ENCODE assay signal across 11 mouse cellular contexts in genomic region chr12:33497319-33497892, GRCm38 (mm10).
DNase-seq lines count a peak whose midpoint lies in the region; ATAC-seq and TF ChIP-seq lines count a peak whose summit lies in the region.
"Had no signal": no experiment of that assay in that cellular context is flagged by ENCODE, and none has a peak within 500 bp of the region (broad histone marks: within the 10 kb centered on the region; RNA-seq: fewer than 3 reads in every experiment).

No protein-coding gene starts in this region.

- intact Hi-C loops in heart, postnatal 10 days (cut with DNase I), result no loop called here
- intact Hi-C loops in heart, postnatal 36 days (cut with DNase I), result no loop called here
- intact Hi-C loops in gastrocnemius, postnatal 14 days (cut with DNase I; ENCODE audit: low total_unique reads), result no loop called here

- peak overlapping the region; percentile 24 for H3K4me2 ChIP-seq in stomach, postnatal 0 days (replicated peaks; ENCODE audit: low read depth)
- H3K4me2 ChIP-seq: neural tube, embryonic 12.5 days had no signal

- peak; percentile 62 for TF ChIP-seq CTCF in stomach, postnatal 0 days (IDR thresholded peaks at IDR 0.05; ENCODE audit: low read depth)

- peak; percentile 3 for DNase-seq in heart, postnatal 10 days
- no peak for DNase-seq in heart, postnatal 36 days
- DNase-seq in retina, postnatal 1 day, result peak; percentile 3
- no peak for DNase-seq in retina, embryonic 14.5 days (ENCODE audit: low spot score)
- DNase-seq in layer of hippocampus, adult 8-10 months (ENCODE audit: low spot score in 2 of 2), result peak; percentile 5 to 17
- no peak for DNase-seq in stomach, postnatal 0 days (ENCODE audit: low spot score)
- no peak for DNase-seq in urinary bladder, postnatal 36 days (ENCODE audit: low spot score in 2 of 2)
- no peak for DNase-seq in gastrocnemius, postnatal 14 days
- DNase-seq: lung, adult 2 months had no signal

- H3K4me3 ChIP-seq in stomach, postnatal 0 days (ENCODE audit: low read depth, low read length), result no peak overlapping the region
- H3K4me3 ChIP-seq: neural tube, embryonic 12.5 days had no signal

- no peak overlapping the region for H3K9ac ChIP-seq in stomach, postnatal 0 days (ENCODE audit: low read length)
- H3K9ac ChIP-seq: neural tube, embryonic 12.5 days had no signal

- 29% methylated on average over 11 of the region's 11 CpGs for WGBS in stomach, postnatal 0 days

- H3K9me3 ChIP-seq in stomach, postnatal 0 days (ENCODE audit: control insufficient read depth, low read length), result no peaks in the 10 kb centered on the region
- H3K9me3 ChIP-seq: G1E; neural tube, embryonic 12.5 days had no signal

- H3K4me1 ChIP-seq in stomach, postnatal 0 days (replicated peaks; ENCODE audit: control insufficient read depth, insufficient read depth), result no peaks in the 10 kb centered on the region
- H3K4me1 ChIP-seq: neural tube, embryonic 12.5 days had no signal

- H3K27me3 ChIP-seq in stomach, postnatal 0 days (ENCODE audit: control insufficient read depth, insufficient read depth, low read length), result no peaks in the 10 kb centered on the region
- H3K27me3 ChIP-seq: neural tube, embryonic 12.5 days had no signal

- no peak for TF ChIP-seq EP300 in stomach, postnatal 0 days (optimal IDR thresholded peaks at IDR 0.05)

- no peak overlapping the region for H3K27ac ChIP-seq in stomach, postnatal 0 days (replicated peaks)
- H3K27ac ChIP-seq: neural tube, embryonic 12.5 days had no signal

- no peak for ATAC-seq in stomach, postnatal 0 days (ENCODE audit: low FRiP score, low TSS enrichment)

- H3K36me3 ChIP-seq in stomach, postnatal 0 days (ENCODE audit: control insufficient read depth, insufficient read depth, low read length), result no peaks in the 10 kb centered on the region
- H3K36me3 ChIP-seq: G1E; neural tube, embryonic 12.5 days had no signal

Comparison
In these comparisons a context has a peak if more than half of its experiments do, and no peak if none do; other contexts are left out.
1. DNase-seq: peak in heart, postnatal 10 days (2 of 2), retina, postnatal 1 day (single experiment) and layer of hippocampus, adult 8-10 months (2 of 2); none in heart, postnatal 36 days (0 of 2), retina, embryonic 14.5 days (single experiment), stomach, postnatal 0 days (single experiment), urinary bladder, postnatal 36 days (0 of 2) and gastrocnemius, postnatal 14 days (single experiment).